Mouse (Mus musculus): ENCODE measurements around the gene Slc6a5. TPM values are rescaled to one million over a fixed set of nuclear protein-coding genes. Genes with fewer than 3 reads are reported as not detected.

Gene Slc6a5
- polyA plus RNA-seq, 1 experiment from 2014 or later, result not detected

GRCm38 (mm10) chr7:49974841-49975440 lies 65.0 kb downstream of the Slc6a5 start, which contains the start of gene Nell1:
Gene Nell1, plus strand, starts transcription at chr7:49974864.
- Histone ChIP-seq H3K27me3 (ENCODE audit: insufficient read depth, low read length) (peaks cover 58% of the 10 kb centered on the region), H3K9ac (peak within 1 kb of the TSS; percentile 36), H3K9me3 (ENCODE audit: low read depth, low read length) (no peaks in the 10 kb centered on the region), H3K27ac (ENCODE audit: low read depth) (no peak within 1 kb of the TSS), H3K4me1 (ENCODE audit: insufficient read depth) (no peaks in the 10 kb centered on the region), H3K36me3 (ENCODE audit: insufficient read depth) (no peaks in the 10 kb centered on the region), H3K4me3 (ENCODE audit: low read depth, low read length) (peak within 1 kb of the TSS; percentile 47), H3K4me2 (peak within 1 kb of the TSS; percentile 92)
- DNase-seq (peak; percentile 45), ATAC-seq (ENCODE audit: insufficient read depth) (peak; percentile 60; the same call in 1 of the 2 replicates)
- WGBS, result 2% methylated on average over 51 of the region's 52 CpGs
- TF ChIP-seq CTCF (IDR thresholded peaks at IDR 0.05; ENCODE audit: low read depth), result peak; percentile 10; the same call in 1 of the 2 replicates

GRCm38 (mm10) chr7:49975441-49976121 lies 65.6 kb downstream of the Slc6a5 start:
- H3K36me3 ChIP-seq (ENCODE audit: insufficient read depth), result no peaks in the 10 kb centered on the region
- H3K9me3 ChIP-seq (ENCODE audit: low read depth, low read length), result no peaks in the 10 kb centered on the region
- no peak overlapping the region for H3K27ac ChIP-seq (ENCODE audit: low read depth)
- peak overlapping the region; percentile 92 for H3K4me2 ChIP-seq
- TF ChIP-seq CTCF (IDR thresholded peaks at IDR 0.05; ENCODE audit: low read depth), result peak; percentile 26
- H3K4me1 ChIP-seq (ENCODE audit: insufficient read depth), result no peaks in the 10 kb centered on the region
- peak overlapping the region; percentile 47 for H3K4me3 ChIP-seq (ENCODE audit: low read depth, low read length)
- WGBS, result under 1% methylated on average over 40 of the region's 40 CpGs
- DNase-seq (peak; percentile 49), ATAC-seq (ENCODE audit: insufficient read depth) (peak; percentile 55; the same call in 1 of the 2 replicates)
- peak overlapping the region; percentile 36; the same call in 1 of the 2 replicates for H3K9ac ChIP-seq
- peaks cover 58% of the 10 kb centered on the region for H3K27me3 ChIP-seq (ENCODE audit: insufficient read depth, low read length)

DNA sequence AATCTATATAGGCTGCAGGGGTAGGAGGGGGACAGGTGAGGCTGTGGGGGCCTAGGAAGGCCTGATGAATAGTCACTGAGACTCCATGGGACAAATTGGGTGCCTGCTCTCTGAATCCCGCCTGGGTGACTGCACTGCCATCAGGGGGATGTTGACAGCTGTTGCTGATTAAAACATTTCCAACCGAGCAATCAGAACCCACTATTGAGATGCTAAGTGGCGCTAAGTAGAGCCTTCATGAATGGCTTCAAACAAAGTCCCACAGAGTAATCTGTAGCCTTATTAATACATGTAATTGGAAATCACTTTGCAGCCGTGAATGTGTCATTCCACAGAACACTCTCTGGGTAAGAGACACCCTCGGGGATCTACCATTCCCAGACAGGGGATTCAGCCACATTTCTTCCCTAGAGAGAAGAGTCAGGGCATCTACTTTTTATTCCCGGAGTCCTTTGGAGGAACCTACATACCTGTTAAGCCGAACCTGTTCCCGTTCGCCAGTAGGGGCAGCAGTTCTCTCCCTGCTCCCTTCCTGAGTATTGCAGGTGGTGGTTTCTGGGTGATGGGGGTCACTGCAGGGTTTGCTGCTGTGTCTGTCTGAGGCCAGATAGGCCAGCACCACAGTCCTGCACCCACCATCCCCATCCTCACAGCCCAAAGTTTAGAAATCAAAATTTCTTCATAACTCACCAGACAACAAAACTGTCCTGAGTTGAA lies 71.7 kb downstream of the Slc6a5 start:
- Histone ChIP-seq H3K4me3 (ENCODE audit: low read depth, low read length) (no peak overlapping the region), H3K9me3 (ENCODE audit: low read depth, low read length) (no peaks in the 10 kb centered on the region), H3K9ac (no peak overlapping the region), H3K4me1 (ENCODE audit: insufficient read depth) (no peaks in the 10 kb centered on the region), H3K36me3 (ENCODE audit: insufficient read depth) (no peaks in the 10 kb centered on the region), H3K27ac (ENCODE audit: low read depth) (no peak overlapping the region), H3K27me3 (ENCODE audit: insufficient read depth, low read length) (peaks cover 27% of the 10 kb centered on the region), H3K4me2 (no peak overlapping the region)
- DNase-seq, result no peak
- 29% methylated on average over 9 of the region's 9 CpGs for whole genome bisulfite sequencing
- peak; percentile 41 for TF ChIP-seq CTCF (IDR thresholded peaks at IDR 0.05; ENCODE audit: low read depth)
- ATAC-seq (ENCODE audit: insufficient read depth), result no peak

- ATAC-seq (ENCODE audit: insufficient read depth) (no peak), DNase-seq (no peak)
- Histone ChIP-seq H3K9me3 (ENCODE audit: low read depth, low read length) (no peaks in the 10 kb centered on the region), H3K9ac (no peak overlapping the region), H3K4me2 (no peak overlapping the region), H3K36me3 (ENCODE audit: insufficient read depth) (no peaks in the 10 kb centered on the region), H3K27ac (ENCODE audit: low read depth) (no peak overlapping the region), H3K27me3 (ENCODE audit: insufficient read depth, low read length) (peaks cover 3% of the 10 kb centered on the region; the same call in 1 of the 2 replicates), H3K4me3 (ENCODE audit: low read depth, low read length) (no peak overlapping the region), H3K4me1 (ENCODE audit: insufficient read depth) (no peaks in the 10 kb centered on the region)
- TF ChIP-seq CTCF (IDR thresholded peaks at IDR 0.05; ENCODE audit: low read depth), result no peak
- 17% methylated on average over 6 of the region's 6 CpGs for WGBS
Observed at GRCm38 (mm10) chr7:49984698-49985097, 74.8 kb downstream of the Slc6a5 start.

GRCm38 (mm10) chr7:49985947-49986346 lies 76.0 kb downstream of the Slc6a5 start:
- H3K9ac ChIP-seq, result no peak overlapping the region
- no peak overlapping the region for H3K4me2 ChIP-seq
- H3K36me3 ChIP-seq (ENCODE audit: insufficient read depth), result no peaks in the 10 kb centered on the region
- no peaks in the 10 kb centered on the region for H3K4me1 ChIP-seq (ENCODE audit: insufficient read depth)
- no peaks in the 10 kb centered on the region for H3K27me3 ChIP-seq (ENCODE audit: insufficient read depth, low read length)
- no peak for TF ChIP-seq CTCF (IDR thresholded peaks at IDR 0.05; ENCODE audit: low read depth)
- no peak for ATAC-seq (ENCODE audit: insufficient read depth)
- no peak overlapping the region for H3K4me3 ChIP-seq (ENCODE audit: low read depth, low read length)
- DNase-seq, result no peak
- WGBS, result 87% methylated on average over 8 of the region's 8 CpGs
- H3K27ac ChIP-seq (ENCODE audit: low read depth), result no peak overlapping the region
- no peaks in the 10 kb centered on the region for H3K9me3 ChIP-seq (ENCODE audit: low read depth, low read length)

- Histone ChIP-seq H3K4me2 (no peak overlapping the region), H3K9ac (no peak overlapping the region), H3K4me3 (ENCODE audit: low read depth, low read length) (no peak overlapping the region), H3K4me1 (ENCODE audit: insufficient read depth) (no peaks in the 10 kb centered on the region), H3K27me3 (ENCODE audit: insufficient read depth, low read length) (no peaks in the 10 kb centered on the region), H3K9me3 (ENCODE audit: low read depth, low read length) (no peaks in the 10 kb centered on the region), H3K36me3 (ENCODE audit: insufficient read depth) (no peaks in the 10 kb centered on the region), H3K27ac (ENCODE audit: low read depth) (no peak overlapping the region)
- no peak for ATAC-seq (ENCODE audit: insufficient read depth)
- DNase-seq, result no peak
- no peak for TF ChIP-seq CTCF (IDR thresholded peaks at IDR 0.05; ENCODE audit: low read depth)
- 67% methylated on average over 4 of the region's 4 CpGs for WGBS
Observed at GRCm38 (mm10) chr7:49999321-49999720, 89.4 kb downstream of the Slc6a5 start.

DNA sequence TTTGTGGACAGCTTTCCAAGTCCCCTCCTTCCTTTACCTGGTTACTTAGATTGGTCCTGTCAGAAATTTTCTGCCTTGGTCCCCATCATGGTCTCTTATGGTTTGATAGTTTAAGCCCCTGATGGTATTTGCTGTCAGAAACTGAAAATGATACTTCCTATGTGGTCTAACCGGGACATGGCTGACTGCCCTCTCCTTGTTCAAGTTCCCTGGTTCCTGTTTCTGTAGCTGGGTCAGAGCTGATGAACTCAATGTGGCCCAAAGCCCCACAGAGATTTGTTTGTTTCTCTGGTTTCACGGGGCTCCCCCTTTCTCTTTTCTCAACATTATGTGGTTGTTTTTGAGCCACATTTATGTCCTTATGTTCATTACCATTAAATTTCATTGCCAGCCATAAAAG lies 95.3 kb downstream of the Slc6a5 start:
- H3K4me2 ChIP-seq, result no peak overlapping the region
- no peaks in the 10 kb centered on the region for H3K27me3 ChIP-seq (ENCODE audit: insufficient read depth, low read length)
- no peak overlapping the region for H3K4me3 ChIP-seq (ENCODE audit: low read depth, low read length)
- TF ChIP-seq CTCF (IDR thresholded peaks at IDR 0.05; ENCODE audit: low read depth), result no peak
- no peaks in the 10 kb centered on the region for H3K9me3 ChIP-seq (ENCODE audit: low read depth, low read length)
- H3K27ac ChIP-seq (ENCODE audit: low read depth), result no peak overlapping the region
- no peaks in the 10 kb centered on the region for H3K4me1 ChIP-seq (ENCODE audit: insufficient read depth)
- WGBS, result 62% methylated on average over 2 of the region's 2 CpGs
- H3K36me3 ChIP-seq (ENCODE audit: insufficient read depth), result no peaks in the 10 kb centered on the region
- DNase-seq (no peak), ATAC-seq (ENCODE audit: insufficient read depth) (no peak)
- H3K9ac ChIP-seq, result no peak overlapping the region

Other genes with a start within 250 kb of the Slc6a5 start
- 12.5 and 12.8 TPM in 2 replicates for gene Htatip2, start 151.0 kb upstream of the Slc6a5 start, polyA plus RNA-seq (2014; fragmentation: Nextera tagmentation; extraction: Ambion mirVana)
- 64.5 and 67.5 TPM in 2 replicates for gene Prmt3, start 131.8 kb upstream of the Slc6a5 start, polyA plus RNA-seq (2014; fragmentation: Nextera tagmentation; extraction: Ambion mirVana)
- gene Nell1, start 64.7 kb downstream of the Slc6a5 start, polyA plus RNA-seq (2014; fragmentation: Nextera tagmentation; extraction: Ambion mirVana), result 2.8 and 3.3 TPM in 2 replicates